Mouse (Mus musculus): Measurements from ENCODE around the gene Gng12. TPM values are rescaled to one million over a fixed set of nuclear protein-coding genes. Genes with fewer than 3 reads are reported as not detected.

The Gng12 gene
- polyA plus RNA-seq, 1 experiment from 2014 or later, result 265 TPM

DNA sequence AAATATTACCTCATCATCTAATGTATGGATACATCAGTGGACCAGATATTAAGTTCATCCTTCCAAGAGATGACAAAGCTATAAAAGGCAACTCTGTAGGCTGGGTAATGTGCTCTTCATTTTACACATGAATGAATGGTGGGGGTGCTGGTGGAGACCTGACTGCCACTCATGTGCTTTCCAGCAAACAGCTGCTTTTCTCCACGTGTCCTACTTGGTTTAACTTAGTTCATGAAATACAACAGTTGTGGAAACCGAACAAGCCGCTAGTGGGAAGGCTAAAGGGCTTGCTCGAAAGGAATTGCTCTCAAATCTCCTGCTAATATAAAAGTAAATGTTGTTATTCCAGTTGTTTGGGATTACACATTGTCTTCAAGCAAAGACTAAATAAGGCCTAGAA lies 137.4 kb downstream of the Gng12 start:
- no peaks in the 10 kb centered on the region for H3K27me3 ChIP-seq (replicated peaks; ENCODE audit: control insufficient read depth, insufficient read depth, low read length)
- no peaks in the 10 kb centered on the region for H3K9me3 ChIP-seq (ENCODE audit: control insufficient read depth)
- no peaks in the 10 kb centered on the region; the same call in 1 of the 2 replicates for H3K36me3 ChIP-seq (ENCODE audit: control insufficient read depth, insufficient read depth)
- no peak overlapping the region for H3K4me3 ChIP-seq (ENCODE audit: low read depth, low read length)
- no peak for TF ChIP-seq CTCF (IDR thresholded peaks at IDR 0.05; ENCODE audit: low read depth)
- H3K4me2 ChIP-seq (replicated peaks; ENCODE audit: low read depth), result no peak overlapping the region
- H3K27ac ChIP-seq (ENCODE audit: low read depth, low read length), result no peak overlapping the region
- no peaks in the 10 kb centered on the region for H3K4me1 ChIP-seq (replicated peaks; ENCODE audit: control insufficient read depth, insufficient read depth, low read length)
- no peak overlapping the region for H3K9ac ChIP-seq (ENCODE audit: low read depth, low read length)
- ATAC-seq, result no peak
- WGBS, result 70% methylated on average over 4 of the region's 4 CpGs

GRCm38 (mm10) chr6:67034331-67035130 lies 138.3 kb downstream of the Gng12 start:
- Histone ChIP-seq H3K4me2 (replicated peaks; ENCODE audit: low read depth) (peak overlapping the region; percentile 40), H3K36me3 (ENCODE audit: control insufficient read depth, insufficient read depth) (no peaks in the 10 kb centered on the region; the same call in 1 of the 2 replicates), H3K4me1 (replicated peaks; ENCODE audit: control insufficient read depth, insufficient read depth, low read length) (no peaks in the 10 kb centered on the region), H3K9me3 (ENCODE audit: control insufficient read depth) (no peaks in the 10 kb centered on the region), H3K27ac (ENCODE audit: low read depth, low read length) (no peak overlapping the region), H3K27me3 (replicated peaks; ENCODE audit: control insufficient read depth, insufficient read depth, low read length) (no peaks in the 10 kb centered on the region), H3K9ac (ENCODE audit: low read depth, low read length) (peak overlapping the region; percentile 34; the same call in 1 of the 2 replicates), H3K4me3 (ENCODE audit: low read depth, low read length) (peak overlapping the region; percentile 11; the same call in 1 of the 2 replicates)
- no peak for TF ChIP-seq CTCF (IDR thresholded peaks at IDR 0.05; ENCODE audit: low read depth)
- WGBS, result 65% methylated on average over 7 of the region's 7 CpGs
- no peak for ATAC-seq

DNA sequence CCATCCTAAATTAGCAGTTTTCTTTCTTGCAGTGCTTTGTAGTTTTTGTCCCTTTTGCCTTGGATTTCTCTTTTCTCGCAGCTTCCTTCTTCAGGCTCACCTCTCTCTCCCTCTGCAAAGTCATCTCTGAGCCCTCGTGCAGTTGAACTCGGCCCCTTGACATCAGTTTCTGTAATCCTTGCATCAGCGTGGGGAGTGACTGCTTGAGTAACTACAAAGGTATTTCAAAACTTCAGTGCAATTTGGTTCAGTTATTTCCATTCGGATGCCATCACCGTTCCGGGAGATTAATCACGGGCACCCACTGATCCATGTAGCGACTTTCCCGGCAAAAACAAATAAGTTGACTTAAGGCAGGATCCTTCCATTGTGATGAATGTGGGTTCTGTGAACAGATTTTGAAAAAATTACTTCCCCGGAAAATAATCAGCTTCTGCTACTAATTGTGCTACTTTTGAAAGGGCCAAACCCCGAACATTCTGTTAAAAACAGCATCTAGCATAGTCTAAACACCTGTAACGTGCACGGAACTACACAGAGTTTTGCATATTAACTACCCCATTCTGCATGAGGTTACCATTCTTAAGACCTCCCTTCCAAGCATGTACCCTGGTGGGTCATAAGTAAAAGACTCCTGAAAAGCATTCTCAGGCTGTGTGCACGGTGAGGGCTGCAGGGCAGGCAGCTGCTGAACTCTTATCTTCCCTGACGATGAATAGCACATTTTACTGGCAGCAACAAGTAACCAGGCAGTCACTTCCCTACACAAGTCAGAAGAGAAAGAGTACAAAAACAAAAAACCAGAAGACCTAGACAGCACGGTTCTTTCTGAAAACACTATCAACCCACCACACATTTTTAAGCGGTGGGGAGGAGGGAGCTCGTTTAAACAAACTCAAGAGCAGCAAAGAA lies 139.4 kb downstream of the Gng12 start:
- Histone ChIP-seq H3K27ac (ENCODE audit: low read depth, low read length) (peak overlapping the region; percentile 97), H3K4me1 (replicated peaks; ENCODE audit: control insufficient read depth, insufficient read depth, low read length) (no peaks in the 10 kb centered on the region), H3K9ac (ENCODE audit: low read depth, low read length) (peak overlapping the region; percentile 92), H3K4me3 (ENCODE audit: low read depth, low read length) (peak overlapping the region; percentile 81), H3K27me3 (replicated peaks; ENCODE audit: control insufficient read depth, insufficient read depth, low read length) (no peaks in the 10 kb centered on the region), H3K4me2 (replicated peaks; ENCODE audit: low read depth) (peak overlapping the region; percentile 74), H3K9me3 (ENCODE audit: control insufficient read depth) (no peaks in the 10 kb centered on the region), H3K36me3 (ENCODE audit: control insufficient read depth, insufficient read depth) (no peaks in the 10 kb centered on the region; the same call in 1 of the 2 replicates)
- no peak for ATAC-seq
- 16% methylated on average over 19 of the region's 19 CpGs for WGBS
- no peak for TF ChIP-seq CTCF (IDR thresholded peaks at IDR 0.05; ENCODE audit: low read depth)

DNA sequence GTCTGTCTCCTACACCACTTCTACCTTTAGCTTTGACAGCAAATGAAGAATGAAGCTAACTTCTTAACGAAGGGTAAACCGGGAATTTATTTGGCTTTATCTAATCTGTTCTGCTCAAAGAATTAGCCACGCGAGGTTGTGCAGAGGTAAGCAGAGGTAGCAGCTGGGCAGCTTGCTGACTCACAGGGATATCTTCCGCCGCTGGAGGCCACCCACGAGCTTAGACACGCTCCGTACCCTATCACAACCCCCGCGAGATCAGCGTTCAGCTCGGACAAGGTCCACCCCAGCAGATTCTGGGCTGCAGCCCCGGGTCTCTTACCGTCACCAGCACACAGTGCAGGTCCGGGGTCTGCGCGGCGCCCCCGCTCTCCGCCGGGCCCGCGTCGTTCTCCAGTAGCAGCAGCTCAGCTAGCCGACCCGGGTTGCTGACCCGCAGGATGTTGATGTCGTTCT lies 140.2 kb downstream of the Gng12 start:
- Histone ChIP-seq H3K36me3 (ENCODE audit: control insufficient read depth, insufficient read depth) (no peaks in the 10 kb centered on the region; the same call in 1 of the 2 replicates), H3K9ac (ENCODE audit: low read depth, low read length) (peak overlapping the region; percentile 92), H3K27ac (ENCODE audit: low read depth, low read length) (peak overlapping the region; percentile 97), H3K27me3 (replicated peaks; ENCODE audit: control insufficient read depth, insufficient read depth, low read length) (no peaks in the 10 kb centered on the region), H3K9me3 (ENCODE audit: control insufficient read depth) (no peaks in the 10 kb centered on the region), H3K4me2 (replicated peaks; ENCODE audit: low read depth) (peak overlapping the region; percentile 74), H3K4me3 (ENCODE audit: low read depth, low read length) (peak overlapping the region; percentile 81), H3K4me1 (replicated peaks; ENCODE audit: control insufficient read depth, insufficient read depth, low read length) (no peaks in the 10 kb centered on the region)
- peak; percentile 91 for TF ChIP-seq CTCF (IDR thresholded peaks at IDR 0.05; ENCODE audit: low read depth)
- peak; percentile 84 for ATAC-seq
- WGBS, result under 1% methylated on average over 29 of the region's 29 CpGs

- peak within 1 kb of the TSS; percentile 92 for H3K9ac ChIP-seq (ENCODE audit: low read depth, low read length)
- peak within 1 kb of the TSS; percentile 81 for H3K4me3 ChIP-seq (ENCODE audit: low read depth, low read length)
- no peaks in the 10 kb centered on the region for H3K27me3 ChIP-seq (replicated peaks; ENCODE audit: control insufficient read depth, insufficient read depth, low read length)
- ATAC-seq, result peak; percentile 96
- no peaks in the 10 kb centered on the region; the same call in 1 of the 2 replicates for H3K36me3 ChIP-seq (ENCODE audit: control insufficient read depth, insufficient read depth)
- peak within 1 kb of the TSS; percentile 97 for H3K27ac ChIP-seq (ENCODE audit: low read depth, low read length)
- no peaks in the 10 kb centered on the region for H3K4me1 ChIP-seq (replicated peaks; ENCODE audit: control insufficient read depth, insufficient read depth, low read length)
- H3K9me3 ChIP-seq (ENCODE audit: control insufficient read depth), result no peaks in the 10 kb centered on the region
- peak within 1 kb of the TSS; percentile 74 for H3K4me2 ChIP-seq (replicated peaks; ENCODE audit: low read depth)
- TF ChIP-seq CTCF (IDR thresholded peaks at IDR 0.05; ENCODE audit: low read depth), result peak; percentile 45
- under 1% methylated on average over 69 of the region's 69 CpGs for whole genome bisulfite sequencing
These were observed 140.8 kb downstream of the Gng12 start, which contains the start of gene Gadd45a for GRCm38 (mm10) chr6:67036837-67037628. Gene Gadd45a (minus strand): TSS chr6:67037457.

All from intestine, postnatal 0 days (tissue).